Mouse (Mus musculus) c-Kit-positive CD71-positive TER-119-negative erythroid progenitor cells, embryonic 14.5 days (primary cell): Measurements from ENCODE around the gene Zdhhc12.
"Not testable (repeated sequence)": the region's sequence is repeated elsewhere in the genome, so short reads cannot be mapped to it uniquely, and the experiment has no call there.

Experiments
- DNase-seq: peaks from one replicate; pipeline ENCODE4 v3.0.0-alpha.2; 2013; ENCODE audit warnings: low read depth

The Zdhhc12 gene

DNA sequence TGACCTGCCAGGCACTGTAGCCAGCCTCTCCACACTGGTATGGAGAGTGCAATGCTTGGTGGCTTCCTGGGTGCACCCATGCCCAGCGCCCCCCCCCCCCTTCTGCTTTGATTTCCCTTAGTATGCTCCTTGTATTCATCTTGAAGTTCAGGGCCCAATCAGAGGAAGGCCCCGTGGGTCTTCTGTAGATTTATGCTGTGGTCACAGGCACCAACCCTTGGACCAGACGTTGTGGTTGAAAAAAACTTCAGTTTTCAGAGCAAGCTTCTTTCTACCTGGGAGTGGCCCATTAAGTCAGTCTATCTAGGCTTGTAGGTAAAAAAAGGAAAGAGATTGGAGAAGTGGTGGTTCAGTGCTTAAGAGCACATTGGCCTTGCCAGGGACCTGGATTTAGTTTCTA lies 29.7 kb downstream of the Zdhhc12 start:
- DNase-seq: no peak

DNA sequence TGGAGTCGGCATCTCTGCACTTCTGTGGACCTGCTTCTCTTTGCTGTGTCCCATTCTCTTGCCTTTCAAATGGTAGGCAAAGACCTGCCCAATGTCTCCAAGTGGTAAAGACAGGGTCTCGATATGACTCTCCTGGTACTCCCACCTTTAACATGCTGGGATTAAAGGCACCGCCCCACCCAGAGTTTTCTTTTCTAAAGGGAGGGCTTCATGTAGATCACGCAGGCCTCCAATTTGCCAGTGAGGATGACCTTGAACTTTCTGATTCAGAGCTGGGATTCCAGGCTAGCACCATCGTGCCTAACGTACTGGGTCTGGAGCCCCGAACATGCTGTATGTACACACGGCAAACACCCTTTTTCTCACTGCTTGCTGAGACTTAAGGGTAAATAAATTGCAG lies 30.2 kb downstream of the Zdhhc12 start:
- DNase-seq: no peak

DNA sequence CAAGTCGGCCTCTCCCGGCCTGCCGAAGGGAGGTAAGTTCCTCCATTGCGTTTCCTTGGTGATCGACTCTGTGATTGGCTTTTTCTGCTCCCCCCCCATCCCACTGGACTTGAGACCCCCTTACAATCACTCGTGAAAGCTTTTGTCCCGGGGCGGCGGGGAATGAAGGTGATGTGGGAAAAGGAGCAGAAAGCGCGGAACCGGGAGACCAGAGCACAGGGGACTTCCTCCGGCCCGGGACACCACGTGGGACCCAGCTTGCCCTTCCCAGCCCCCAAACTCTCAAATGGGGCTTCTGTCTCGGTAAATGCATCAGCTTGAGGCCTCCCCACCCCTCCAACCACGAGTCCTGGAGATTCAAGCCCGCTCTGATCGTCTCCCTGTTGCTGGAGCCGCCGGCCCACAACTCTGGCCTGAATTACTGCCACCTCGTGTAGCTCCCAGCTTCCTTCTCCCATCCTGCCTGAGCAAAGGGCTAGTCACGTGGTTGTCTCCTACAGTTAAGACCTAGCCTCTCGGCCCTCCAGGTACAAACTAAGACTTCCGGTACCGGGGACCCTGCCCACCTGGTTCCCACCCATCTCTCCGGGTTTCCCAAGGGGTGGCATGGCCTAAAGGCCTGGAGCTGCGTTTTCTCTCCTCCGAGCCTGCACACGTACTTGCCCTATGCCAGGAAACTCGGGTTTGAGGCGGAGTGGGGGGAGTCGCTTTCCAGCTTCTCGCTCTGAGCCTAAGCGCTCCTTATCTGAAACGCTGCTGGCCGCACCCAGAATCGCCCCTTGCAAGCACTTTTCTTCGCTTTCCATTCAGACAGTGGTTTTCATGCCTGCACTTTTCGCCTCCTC lies 31.0 kb downstream of the Zdhhc12 start:
- DNase-seq: peak; percentile 73

DNA sequence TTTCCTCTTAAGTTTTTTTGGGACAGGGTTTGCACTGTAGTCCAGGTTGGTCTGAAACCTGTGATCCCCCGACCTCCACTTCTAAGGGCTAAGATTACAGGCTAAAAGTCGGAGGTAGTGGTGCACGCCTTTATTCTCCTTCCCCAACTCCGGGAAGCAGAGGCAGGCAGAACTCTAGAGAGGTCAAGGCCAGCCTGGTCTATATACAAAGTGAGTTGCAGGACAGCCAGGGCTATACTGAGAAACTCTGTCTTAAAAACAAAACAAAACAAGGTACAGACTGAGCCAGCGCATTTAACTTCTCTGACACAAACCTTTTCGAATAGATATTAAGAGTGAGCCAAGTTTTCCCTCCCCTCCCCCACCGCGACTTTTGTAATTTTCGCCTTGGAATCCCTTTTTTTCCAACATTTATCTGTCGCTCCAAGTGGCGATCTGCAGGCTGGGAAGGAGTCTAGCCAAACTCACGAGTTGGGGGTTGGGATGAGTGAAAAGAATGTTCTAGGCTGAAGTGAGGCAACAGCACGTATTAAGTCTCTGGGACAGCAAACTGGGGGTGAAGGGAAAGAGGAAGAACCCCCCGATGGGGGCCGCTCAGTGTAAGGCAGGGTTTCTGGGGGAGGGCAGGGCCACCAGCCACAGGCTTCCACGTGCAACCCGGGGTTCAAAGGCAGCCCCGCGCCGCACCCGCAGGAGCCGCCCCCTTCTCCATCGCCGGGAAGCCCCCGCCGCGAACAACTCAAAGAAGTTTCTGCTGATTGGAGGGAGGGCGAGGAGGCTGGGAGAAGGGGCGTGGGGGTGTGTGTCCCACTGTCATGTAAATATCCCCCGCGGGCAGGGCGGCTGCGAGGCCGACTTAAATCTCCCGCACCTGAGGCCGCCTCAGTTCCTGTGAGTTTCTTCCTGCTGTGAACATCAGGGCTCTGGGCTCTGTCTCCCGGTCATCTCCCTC lies 32.0 kb downstream of the Zdhhc12 start:
- DNase-seq: no peak

DNA sequence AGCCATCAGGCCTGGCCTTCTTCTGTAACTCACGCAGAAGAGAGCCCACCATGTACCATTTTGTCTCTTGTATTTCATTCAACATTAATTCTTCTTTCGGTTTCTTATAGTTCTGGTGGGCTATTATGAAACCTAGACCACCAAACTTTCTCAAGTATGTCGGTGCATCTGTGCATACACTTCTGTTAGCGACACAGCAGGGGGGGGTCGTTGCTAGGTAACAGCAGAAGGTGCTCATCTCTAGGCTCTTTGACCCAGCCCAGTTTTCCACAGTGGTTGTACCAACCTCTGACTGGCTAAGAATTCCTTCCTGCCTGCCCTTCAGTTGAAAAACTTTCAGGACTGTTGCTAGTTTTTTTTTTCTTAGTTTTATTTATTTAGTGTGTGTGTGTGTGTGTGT lies 35.0 kb downstream of the Zdhhc12 start:
- DNase-seq: no peak

DNA sequence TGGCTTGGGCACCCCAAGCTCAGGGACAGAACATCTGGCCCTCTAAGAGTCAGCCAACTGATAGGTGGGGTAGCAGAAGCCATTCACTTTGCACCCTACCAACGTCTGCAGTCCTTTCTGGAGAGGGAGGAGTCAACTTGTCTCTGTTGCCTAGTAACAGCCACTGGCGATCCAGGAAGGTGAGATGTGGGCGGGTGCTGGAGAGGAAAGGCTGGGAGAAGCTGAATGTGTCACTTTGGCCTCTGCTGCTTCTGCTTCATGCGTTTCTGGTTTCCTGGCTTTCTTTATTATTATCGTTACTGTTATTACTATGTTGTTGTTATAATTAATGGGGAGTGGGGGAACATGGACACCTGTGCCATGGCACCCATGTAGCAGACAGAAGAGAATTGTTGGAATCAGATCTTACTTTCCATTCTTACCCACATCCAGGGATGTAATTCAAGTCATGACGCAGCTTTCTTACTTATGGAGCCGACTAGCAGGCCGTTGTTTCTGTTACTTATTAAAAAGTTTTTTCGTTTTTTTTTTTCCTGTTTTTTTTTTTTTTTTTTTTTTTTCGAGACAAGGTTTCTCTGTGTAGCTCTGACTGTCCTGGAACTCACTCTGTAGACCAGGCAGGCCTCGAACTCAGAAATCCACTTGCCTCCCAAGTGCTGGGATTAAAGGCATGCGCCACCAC lies 36.1 kb downstream of the Zdhhc12 start, which contains the start of gene Set:
TSS of gene Set (plus strand) at position 156 of the 682 bp plus-strand sequence.
- DNase-seq: no peak

DNA sequence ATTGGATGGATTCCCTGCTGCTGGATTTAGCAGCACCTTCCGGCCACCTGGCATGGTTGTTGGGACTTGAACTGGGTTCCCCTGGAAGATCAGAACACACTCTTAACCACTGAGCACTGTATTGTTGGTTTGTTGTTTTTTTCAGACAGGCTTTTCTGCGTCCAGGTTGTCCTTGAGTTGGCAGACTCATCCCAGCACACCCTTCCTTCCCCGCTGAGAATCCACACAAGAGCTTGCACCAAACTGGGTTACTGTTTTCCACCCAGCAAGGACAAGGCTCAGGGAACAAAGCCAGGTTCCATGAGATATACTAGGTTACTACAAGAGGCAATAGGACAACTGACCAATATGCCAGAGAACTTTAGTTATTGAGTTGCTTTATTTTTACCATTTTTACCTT lies 36.7 kb downstream of the Zdhhc12 start:
- no peak for DNase-seq

DNA sequence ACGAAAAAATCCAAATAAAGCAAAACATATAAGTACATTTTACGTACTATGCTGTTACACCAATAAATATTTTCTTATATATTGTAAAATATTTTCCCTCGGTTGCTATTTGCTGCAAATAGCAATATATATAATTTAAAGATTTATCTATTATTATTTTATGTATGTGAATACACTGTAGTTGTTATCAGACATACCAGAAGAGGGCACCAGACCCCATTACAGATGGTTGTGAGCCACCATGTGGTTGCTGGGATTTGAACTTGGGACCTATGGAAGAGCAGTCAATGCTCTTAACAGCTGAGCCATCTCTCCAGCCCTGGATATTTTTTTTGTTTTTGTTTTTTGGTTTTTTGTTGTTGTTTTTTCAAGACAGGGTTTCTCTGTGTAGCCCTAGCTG lies 38.1 kb downstream of the Zdhhc12 start:
- not testable (repeated sequence) for DNase-seq

DNA sequence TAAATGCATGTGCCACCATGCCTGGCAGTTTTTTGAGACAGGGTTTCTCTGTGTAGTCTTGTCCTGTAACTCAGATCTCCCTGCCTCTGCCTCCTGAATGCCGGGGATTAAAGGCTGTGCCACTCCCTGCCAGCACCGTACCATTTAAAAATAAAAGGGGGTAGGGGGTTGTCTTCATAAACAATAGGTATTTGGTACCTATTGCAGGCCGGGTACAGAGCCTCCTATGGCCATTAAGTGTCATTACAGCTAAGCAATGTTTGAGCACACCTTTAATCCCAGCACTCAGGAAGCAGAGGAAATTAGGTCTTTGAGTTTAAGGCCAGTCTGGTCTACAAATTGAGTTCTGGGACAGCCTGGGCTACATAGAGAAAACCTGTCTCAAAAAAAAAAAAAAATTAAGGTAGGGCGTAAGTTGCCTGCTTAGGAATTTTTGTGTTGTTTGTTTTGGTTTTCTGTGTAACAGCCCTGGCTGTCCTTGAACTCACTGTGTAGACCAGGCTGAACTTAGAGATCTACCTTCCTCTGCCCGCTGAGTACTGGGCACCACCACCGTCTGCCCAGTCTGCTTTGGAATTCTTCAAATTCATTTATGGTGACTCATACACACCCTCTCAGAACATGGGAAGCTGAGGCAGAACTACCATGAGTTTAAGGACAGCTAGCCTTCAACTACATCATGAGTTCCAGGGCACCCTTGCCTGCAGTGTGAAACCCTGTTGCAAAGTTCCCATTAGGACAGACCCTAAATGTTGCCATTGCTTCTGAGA lies 41.3 kb downstream of the Zdhhc12 start:
- DNase-seq: no peak

DNA sequence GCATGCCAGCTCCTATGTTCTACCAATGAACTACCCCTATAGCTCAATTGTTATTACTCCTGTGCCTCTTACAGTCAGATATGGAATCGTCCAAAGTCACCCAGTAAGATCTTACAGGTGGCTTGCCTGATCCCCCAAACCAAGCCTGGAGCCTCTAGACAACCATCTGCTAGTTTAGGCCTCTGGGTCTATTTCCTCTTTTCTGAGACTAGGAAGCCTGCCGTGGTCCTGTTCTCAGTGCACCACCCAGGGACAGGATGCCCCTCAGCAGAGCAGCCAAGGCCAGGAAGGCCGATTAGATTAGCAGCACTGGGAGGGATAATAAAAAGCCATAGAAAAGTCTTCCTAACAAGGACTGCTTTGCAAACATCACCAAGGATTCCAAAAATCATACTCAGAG lies 43.6 kb downstream of the Zdhhc12 start:
- DNase-seq: no peak

DNA sequence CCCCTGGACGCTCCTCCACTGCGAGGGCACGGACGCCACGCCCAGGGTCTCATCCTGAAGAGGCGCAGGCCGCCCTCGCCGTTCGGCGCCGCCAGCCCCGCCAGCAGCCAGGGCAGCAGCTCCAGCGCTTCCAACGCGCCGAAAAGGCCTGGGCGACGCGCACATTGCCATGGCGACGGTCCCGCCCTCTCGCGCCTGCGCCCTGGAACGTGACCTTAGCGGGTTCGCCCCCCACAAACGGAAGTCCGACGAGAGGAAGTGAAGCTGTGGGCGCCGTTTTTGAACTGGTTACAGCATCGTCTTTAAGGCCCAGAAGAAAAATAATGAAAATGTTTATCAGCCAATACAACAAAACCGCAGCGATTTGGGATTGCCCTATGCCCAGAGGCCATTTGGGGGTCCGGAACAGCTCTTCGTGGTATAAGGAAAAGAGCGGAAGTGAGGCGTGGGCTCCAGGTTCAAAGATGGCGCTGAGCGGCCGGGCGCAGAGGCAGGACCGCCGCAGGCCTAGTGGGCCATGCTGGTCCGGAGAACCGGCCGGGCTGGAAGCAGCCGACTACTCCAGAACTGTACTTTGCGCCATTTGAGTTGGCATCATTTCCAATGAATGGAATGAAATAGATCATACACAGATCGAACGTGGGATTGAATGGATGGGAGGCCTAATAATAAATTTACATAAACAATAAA lies 44.6 kb downstream of the Zdhhc12 start, which contains the start of gene Wdr34:
TSS of gene Wdr34 (minus strand) at position 183 of the 690 bp plus-strand sequence.
- peak; percentile 95 for DNase-seq

DNA sequence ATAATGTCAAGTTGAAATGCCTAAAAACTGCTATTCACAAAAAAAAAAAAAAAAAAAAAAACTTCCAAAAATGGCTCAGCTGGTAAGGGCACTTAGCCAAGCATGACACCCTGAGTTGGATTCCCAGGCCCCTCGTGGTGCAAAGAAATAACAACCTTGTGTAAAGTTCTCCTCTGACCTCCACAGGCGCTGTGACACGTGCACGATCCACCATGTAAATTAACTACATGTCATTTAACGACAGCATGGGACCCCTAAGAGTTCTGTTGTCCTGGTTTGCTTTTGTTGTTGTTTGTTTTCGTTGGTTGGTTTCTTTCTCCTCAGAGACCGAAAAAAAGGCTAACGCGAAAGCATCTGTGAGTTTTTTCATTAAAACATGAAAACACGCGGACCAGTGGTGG lies 45.3 kb downstream of the Zdhhc12 start:
- DNase-seq: no peak

DNA sequence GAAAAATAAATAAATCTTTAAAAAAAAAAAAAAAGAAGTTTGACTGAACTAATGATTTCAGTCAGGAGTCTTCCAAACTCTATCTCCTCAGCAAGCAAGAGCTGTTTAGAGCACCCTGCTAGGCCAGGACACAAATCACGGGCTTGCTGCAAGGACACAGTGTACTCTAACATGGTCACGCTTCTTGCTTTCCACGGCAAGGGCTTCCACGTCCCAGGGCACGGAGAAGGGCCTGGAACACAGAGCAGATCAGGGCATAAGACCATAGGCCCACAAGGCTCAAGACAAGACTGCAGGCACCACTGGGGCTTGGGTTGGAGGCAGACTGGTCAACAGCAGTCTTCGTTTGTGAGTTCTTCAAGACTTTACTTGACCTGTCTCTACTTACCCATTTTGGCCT lies 46.3 kb downstream of the Zdhhc12 start:
- no peak for DNase-seq

DNA sequence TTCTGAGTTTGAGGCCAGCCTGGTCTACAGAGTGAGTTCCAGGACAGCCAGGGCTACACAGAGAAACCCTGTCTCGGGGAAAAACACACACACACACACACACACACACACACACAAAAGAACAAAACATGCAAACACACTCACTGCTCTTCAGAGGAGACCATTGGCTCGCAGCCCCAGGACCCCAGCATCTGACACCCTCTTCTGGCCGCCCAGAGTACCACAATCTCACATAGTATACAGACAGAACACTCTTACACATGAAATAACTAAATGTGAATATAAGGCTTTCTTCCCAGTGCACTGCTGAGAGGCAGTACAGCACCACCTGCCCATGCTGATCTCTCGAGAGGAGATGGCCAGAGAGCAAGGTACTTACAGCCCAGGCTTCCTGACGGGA lies 48.9 kb downstream of the Zdhhc12 start:
- DNase-seq: no peak

DNA sequence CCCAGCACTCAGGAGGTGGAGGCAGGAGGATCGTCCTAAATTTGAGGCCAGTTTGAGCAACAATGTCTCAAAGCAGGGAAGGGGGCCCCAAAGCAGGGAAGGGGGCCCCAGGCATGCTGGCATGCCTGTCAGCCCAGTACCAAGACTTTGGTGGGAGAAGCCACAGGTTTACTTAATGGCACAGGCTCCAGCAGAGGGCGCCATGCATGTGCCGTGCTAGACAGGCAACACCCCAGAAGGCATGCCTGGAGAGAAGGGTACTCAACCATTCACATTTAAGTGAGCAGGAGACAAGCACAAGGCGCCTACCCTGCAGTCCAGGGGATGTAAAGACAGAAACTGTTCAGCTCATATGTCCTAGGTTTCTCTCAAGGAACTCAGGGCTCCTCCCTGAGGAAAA lies 51.0 kb downstream of the Zdhhc12 start:
- peak; percentile 71 for DNase-seq
